Mouse (Mus musculus) skeletal muscle tissue, adult 2 months (tissue): ENCODE measurements around the gene Ccdc88b.

ENCODE experiments used
- DNase-seq: peaks from one replicate; pipeline ENCODE4 v3.0.0-alpha.2; 2012; ENCODE audit warnings: low read depth, low spot score

Gene Ccdc88b

DNA sequence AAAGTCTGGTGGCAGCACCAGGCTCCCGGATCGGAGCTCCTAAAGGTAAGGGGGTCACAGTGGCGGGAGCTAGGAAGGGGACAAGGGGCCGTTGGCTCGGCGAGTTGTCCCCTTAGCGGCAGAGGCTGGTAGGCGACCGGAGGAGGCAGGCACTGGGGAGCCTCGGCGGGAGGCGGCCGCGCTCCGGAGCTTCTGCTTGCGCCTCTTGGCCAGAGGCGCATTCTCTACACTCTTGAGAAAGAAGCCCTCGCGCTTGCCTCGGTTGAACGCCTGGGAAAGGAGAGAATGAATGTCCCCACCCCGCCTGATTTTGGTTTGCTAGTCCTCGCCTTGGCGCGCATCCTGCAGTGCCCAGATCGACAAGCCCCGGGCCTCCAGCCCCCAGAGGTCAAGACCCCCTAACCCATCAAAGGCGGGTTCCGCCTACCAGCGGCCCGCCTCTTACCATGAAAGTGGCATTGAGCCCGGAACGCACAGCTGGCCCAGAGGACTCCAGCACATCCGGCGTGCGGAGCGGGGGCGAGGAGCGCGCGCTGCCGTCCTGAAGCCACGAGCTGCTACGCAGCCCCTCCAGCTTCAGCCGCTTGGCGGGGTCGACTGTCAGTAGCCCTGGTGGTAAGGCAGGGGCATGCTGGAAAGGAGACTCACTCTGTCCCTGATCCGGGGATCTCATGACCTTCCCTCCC is 28.0 kb downstream of the Ccdc88b start:
- DNase-seq, result no peak

DNA sequence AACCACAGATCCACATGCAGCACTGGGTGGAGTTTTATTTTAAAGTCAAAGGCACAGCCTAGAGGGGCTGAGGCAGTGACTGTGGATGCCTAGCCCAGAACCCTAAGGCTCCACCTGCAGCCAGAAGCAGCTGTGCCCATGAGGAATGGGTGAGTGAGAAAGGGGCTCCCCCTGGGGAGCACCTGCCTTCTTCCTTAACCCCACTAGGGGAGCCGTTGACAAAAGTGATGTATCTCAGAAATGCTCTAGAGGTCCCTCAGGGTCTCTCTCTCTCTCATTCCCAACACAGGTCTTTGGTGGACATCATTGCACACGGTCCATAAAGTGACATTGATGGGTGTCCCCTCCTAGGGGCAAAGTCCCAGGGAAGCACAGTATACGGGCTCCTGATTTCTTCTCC is 28.9 kb downstream of the Ccdc88b start:
- DNase-seq, result no peak

DNA sequence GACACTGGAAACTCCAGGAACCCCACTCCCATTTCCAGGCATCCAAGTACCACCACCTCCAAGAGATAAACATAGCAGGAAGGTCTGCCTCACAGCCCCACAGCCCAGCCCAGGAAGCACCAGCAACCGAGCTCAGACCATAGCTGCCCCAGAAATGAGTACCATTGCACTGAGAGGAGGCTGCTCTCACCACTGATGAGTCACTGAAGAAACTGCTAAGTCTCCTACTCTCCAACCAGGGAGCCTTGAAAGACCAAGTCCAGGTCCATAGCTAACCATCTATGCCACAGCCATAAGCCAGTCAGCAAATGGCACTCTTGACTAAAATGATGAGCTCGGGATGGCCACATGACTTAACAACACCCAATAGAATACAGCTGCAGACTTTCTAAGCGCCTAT is 31.4 kb downstream of the Ccdc88b start:
- no peak for DNase-seq

DNA sequence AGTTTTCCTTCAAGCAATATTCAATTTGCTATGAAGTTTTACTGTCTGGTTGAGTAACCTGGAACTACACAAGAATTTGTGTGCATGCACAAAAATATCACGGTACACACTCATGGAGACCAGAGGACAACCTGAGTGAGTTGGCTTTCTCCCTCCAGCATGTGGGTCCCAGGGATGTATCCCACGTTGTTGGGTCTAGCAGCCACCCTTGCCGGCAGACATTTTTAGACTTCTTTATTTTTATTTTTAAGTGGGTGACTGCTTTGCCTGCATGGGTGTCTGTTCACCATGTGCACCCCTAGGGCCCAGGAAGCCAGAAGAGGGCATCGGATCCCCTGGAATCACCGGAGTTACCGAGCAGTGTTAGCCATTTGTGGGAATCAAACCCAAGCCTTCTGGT is 32.6 kb downstream of the Ccdc88b start:
- no peak for DNase-seq

DNA sequence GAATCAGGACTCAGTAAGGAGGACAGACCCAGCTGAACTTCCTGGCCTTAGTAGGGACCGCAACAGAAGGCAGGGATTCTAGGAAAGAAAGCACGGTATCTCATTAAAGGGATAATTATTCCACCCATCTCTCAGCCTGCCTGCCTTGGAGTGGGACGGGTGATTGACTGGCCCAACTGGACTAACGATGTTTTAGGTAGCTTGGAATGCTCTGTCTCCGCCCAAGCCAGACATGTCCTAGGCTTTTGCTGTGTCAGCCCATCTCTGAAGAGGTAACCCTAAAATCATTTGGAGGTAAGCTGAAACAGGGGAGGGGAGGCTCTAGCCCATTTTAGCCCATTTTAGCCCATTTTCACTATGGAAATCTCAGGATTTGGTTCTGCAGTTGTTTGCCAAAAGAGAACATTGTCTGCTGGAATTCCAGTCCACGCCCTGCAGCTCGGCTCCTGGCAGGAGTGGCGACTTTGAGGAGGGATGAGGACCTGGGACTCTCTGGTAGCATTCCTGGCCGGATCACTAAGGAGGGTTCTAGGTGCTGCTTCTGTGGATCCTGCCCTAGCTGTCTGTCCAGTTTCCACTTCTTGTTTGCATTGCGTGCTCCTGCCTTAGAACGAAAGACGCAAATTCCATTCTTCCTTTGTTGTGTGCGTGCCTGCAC is 37.3 kb downstream of the Ccdc88b start:
- no peak for DNase-seq

DNA sequence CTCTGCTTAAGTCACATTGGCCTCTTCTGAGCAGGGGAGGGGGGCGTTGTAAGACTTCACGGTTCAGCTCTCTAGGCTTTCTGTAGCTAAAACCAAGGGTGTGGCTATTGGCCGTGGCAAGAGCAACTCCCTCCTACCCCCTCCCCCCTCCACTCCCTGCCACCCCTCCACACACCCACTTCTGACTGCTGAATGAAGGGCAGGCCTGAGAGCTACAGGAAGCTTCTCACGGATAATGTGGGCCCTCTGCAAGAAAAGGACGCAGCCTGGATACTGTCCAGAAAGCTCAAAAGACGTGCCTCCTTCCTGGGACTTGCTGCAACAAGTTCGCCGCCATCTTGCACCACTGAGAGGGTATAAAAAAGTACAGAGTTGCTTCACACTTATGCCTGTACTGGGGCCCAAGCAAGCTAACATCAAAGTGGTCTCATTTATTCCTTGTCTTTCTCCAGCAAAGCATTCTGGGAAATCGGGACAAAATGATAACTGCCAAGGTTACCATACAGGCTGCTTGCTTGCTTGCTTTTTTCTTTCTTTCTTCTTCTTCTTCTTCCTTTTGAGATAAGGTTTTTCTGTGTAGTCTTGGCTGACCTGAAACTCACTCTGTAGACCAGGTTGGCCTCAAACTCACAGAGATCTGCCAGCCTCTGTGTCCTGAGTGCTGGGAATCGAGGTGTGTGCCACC is 38.7 kb downstream of the Ccdc88b start:
- DNase-seq, result no peak

DNA sequence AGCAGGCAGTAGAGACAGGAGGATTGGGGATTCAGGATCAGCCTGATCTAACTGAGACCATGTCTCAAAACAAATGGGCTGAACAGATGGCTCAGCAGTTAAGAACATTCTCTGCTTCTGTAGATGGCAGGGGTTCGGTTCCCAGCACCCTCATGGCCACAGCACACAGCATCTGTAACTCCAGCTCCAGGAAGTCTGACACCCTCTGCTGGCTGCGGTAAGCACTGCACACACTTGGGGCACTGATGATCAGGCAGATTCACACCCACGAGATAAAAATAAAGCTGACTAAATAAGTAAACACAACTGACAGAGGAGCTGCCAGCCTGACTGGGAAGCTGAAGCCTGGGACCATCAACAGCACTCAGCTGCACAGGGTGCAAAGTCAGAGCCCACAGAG is 43.1 kb downstream of the Ccdc88b start:
- no peak for DNase-seq

DNA sequence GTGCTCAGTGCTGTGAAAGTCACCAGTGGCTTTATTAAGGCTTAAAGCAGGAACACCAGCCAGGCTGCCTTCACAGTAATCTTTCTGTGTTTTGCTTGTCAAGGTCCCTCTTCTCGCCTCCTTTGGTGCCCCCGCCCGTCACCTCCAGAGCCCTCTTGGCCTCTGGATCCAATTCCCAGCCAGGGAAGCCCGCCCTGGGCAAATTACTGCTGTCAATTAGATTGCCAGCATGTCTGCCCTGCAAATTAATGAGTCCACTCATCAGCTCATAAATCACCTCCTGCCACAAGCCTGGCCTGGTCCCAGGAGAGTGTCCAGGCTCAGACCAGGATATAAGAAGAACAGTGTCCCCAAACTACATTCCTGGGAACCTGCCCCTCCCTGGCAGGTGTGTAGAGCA is 43.6 kb downstream of the Ccdc88b start:
- DNase-seq, result no peak
